Mouse (Mus musculus): Measurements from ENCODE around the gene Rpp38.

Gene Rpp38

GRCm38 (mm10) chr2:3332484-3333242 is at the start of gene Rpp38:
TSS of gene Rpp38 (minus strand) at chr2:3332643.
- DNase-seq (ENCODE audit: low spot score): peak; percentile 98

GRCm38 (mm10) chr2:3365127-3365526 is 32.7 kb upstream of the Rpp38 start:
- DNase-seq (ENCODE audit: low spot score): no peak

- DNase-seq (ENCODE audit: low spot score): no peak
Observed at GRCm38 (mm10) chr2:3361067-3361466, 28.6 kb upstream of the Rpp38 start.

- DNase-seq (ENCODE audit: low spot score): no peak
Observed at GRCm38 (mm10) chr2:3357887-3358286, 25.4 kb upstream of the Rpp38 start.

GRCm38 (mm10) chr2:3356311-3356710 is 23.9 kb upstream of the Rpp38 start:
- no peak for DNase-seq (ENCODE audit: low spot score)

GRCm38 (mm10) chr2:3355793-3356192 is 23.4 kb upstream of the Rpp38 start:
- no peak for DNase-seq (ENCODE audit: low spot score)

- no peak for DNase-seq (ENCODE audit: low spot score)
Observed at GRCm38 (mm10) chr2:3353160-3353559, 20.7 kb upstream of the Rpp38 start.

- DNase-seq (ENCODE audit: low spot score): no peak
Observed at GRCm38 (mm10) chr2:3348919-3349318, 16.5 kb upstream of the Rpp38 start.

GRCm38 (mm10) chr2:3348422-3348821 is 16.0 kb upstream of the Rpp38 start:
- DNase-seq (ENCODE audit: low spot score): no peak

- DNase-seq (ENCODE audit: low spot score): peak; percentile 66
Observed at GRCm38 (mm10) chr2:3335611-3336301, 3.3 kb upstream of the Rpp38 start, which contains the start of gene Acbd7. TSS of gene Acbd7 (plus strand) at chr2:3336168.

- DNase-seq (ENCODE audit: low spot score): no peak
Observed at GRCm38 (mm10) chr2:3333761-3334160, 1.3 kb upstream of the Rpp38 start.

GRCm38 (mm10) chr2:3332056-3332455 is 387 bp downstream of the Rpp38 start:
- no peak for DNase-seq (ENCODE audit: low spot score)

- no peak for DNase-seq (ENCODE audit: low spot score)
Observed at GRCm38 (mm10) chr2:3331071-3331703, 1.3 kb downstream of the Rpp38 start.

- DNase-seq (ENCODE audit: low spot score): peak; percentile 68
Observed at GRCm38 (mm10) chr2:3327351-3327750, 5.1 kb downstream of the Rpp38 start.

GRCm38 (mm10) chr2:3326547-3326946 is 5.9 kb downstream of the Rpp38 start:
- DNase-seq (ENCODE audit: low spot score): no peak

- DNase-seq (ENCODE audit: low spot score): no peak
Observed at GRCm38 (mm10) chr2:3324381-3325130, 7.9 kb downstream of the Rpp38 start.

GRCm38 (mm10) chr2:3323132-3323531 is 9.3 kb downstream of the Rpp38 start:
- no peak for DNase-seq (ENCODE audit: low spot score)

GRCm38 (mm10) chr2:3305426-3306025 is 26.9 kb downstream of the Rpp38 start:
- peak; percentile 56 for DNase-seq (ENCODE audit: low spot score)

GRCm38 (mm10) chr2:3295826-3296225 is 36.6 kb downstream of the Rpp38 start:
- no peak for DNase-seq (ENCODE audit: low spot score)

GRCm38 (mm10) chr2:3292170-3292569 is 40.3 kb downstream of the Rpp38 start:
- no peak for DNase-seq (ENCODE audit: low spot score)

GRCm38 (mm10) chr2:3289581-3289980 is 42.9 kb downstream of the Rpp38 start:
- DNase-seq (ENCODE audit: low spot score): no peak

- DNase-seq (ENCODE audit: low spot score): no peak
Observed at GRCm38 (mm10) chr2:3286243-3286642, 46.2 kb downstream of the Rpp38 start.
